Mouse (Mus musculus) heart, embryonic 11.5 days (tissue): Measurements from ENCODE around the gene Cpa1. TPM values are rescaled to one million over a fixed set of nuclear protein-coding genes. Genes with fewer than 3 reads are reported as not detected.
A peak's percentile ranks its signal among the peaks of the same experiment; 100 is the strongest.

Experiments used
- ATAC-seq: fragments of 200-750 bp; cut with Nextera tagmentation; replicated peaks from 2 replicates; pipeline ENCODE4 v1.8.0; 2017; ENCODE audit warnings: moderate library complexity; ENCODE audit not compliant: insufficient number of reproducible peaks, low FRiP score, low TSS enrichment
- H3K27ac ChIP-seq: fragments of 300-500 bp; sonication (generic); 2 replicates; pipeline ENCODE4 v1.5.1; 2014; ENCODE audit warnings: mild to moderate bottlenecking, low read depth, low read length
- H3K27me3 ChIP-seq: fragments of 300-500 bp; sonication (generic); 2 replicates; pipeline ENCODE4 v1.6.1; 2014; ENCODE audit warnings: mild to moderate bottlenecking, low read length, mixed read lengths; ENCODE audit not compliant: control insufficient read depth, insufficient read depth
- H3K36me3 ChIP-seq: fragments of 300-500 bp; sonication (generic); 2 replicates; pipeline ENCODE4 v1.6.1; 2014; ENCODE audit warnings: mild to moderate bottlenecking, low read length, moderate library complexity, mixed read lengths; ENCODE audit not compliant: control insufficient read depth, insufficient read depth
- H3K4me1 ChIP-seq: fragments of 300-500 bp; sonication (generic); 2 replicates; pipeline ENCODE4 v1.6.1; 2014; ENCODE audit warnings: low read length; ENCODE audit not compliant: control insufficient read depth, insufficient read depth
- H3K4me2 ChIP-seq: fragments of 300-500 bp; sonication (generic); 2 replicates; pipeline ENCODE4 v1.6.1; 2014; ENCODE audit warnings: mild to moderate bottlenecking, moderate library complexity
- H3K4me3 ChIP-seq: fragments of 300-500 bp; sonication (generic); 2 replicates; pipeline ENCODE4 v1.5.1; 2014; ENCODE audit warnings: low read depth, low read length
- H3K9ac ChIP-seq: fragments of 300-500 bp; sonication (generic); 2 replicates; pipeline ENCODE4 v1.6.1; 2014; ENCODE audit warnings: mild to moderate bottlenecking, low read depth, low read length, moderate library complexity
- H3K9me3 ChIP-seq: fragments of 300-500 bp; sonication (generic); replicated peaks from 2 replicates; pipeline ENCODE4 v1.6.1; 2016; ENCODE audit warnings: low read length; ENCODE audit not compliant: control insufficient read depth
- WGBS: fragments of 180-500 bp; shearing (Covaris S2); extraction: QIAGEN DNeasy Blood & Tissue Kit; methylation state at CpG from one replicate; pipeline ENCODE4 v1.1.7; 2014; ENCODE audit not compliant: insufficient replicate concordance; 5-methylcytosine and 5-hydroxymethylcytosine counted together
- polyA plus RNA-seq: library from polyadenylated mRNA; unstranded; fragments of >200 nt; fragmentation: Nextera tagmentation; extraction: Ambion mirVana; gene quantifications from 2 replicates; pipeline ENCODE4 v1.2.1, GENCODE M21; 2014

Cpa1 gene
- polyA plus RNA-seq, 1 experiment from 2014 or later = 2.5 TPM

DNA sequence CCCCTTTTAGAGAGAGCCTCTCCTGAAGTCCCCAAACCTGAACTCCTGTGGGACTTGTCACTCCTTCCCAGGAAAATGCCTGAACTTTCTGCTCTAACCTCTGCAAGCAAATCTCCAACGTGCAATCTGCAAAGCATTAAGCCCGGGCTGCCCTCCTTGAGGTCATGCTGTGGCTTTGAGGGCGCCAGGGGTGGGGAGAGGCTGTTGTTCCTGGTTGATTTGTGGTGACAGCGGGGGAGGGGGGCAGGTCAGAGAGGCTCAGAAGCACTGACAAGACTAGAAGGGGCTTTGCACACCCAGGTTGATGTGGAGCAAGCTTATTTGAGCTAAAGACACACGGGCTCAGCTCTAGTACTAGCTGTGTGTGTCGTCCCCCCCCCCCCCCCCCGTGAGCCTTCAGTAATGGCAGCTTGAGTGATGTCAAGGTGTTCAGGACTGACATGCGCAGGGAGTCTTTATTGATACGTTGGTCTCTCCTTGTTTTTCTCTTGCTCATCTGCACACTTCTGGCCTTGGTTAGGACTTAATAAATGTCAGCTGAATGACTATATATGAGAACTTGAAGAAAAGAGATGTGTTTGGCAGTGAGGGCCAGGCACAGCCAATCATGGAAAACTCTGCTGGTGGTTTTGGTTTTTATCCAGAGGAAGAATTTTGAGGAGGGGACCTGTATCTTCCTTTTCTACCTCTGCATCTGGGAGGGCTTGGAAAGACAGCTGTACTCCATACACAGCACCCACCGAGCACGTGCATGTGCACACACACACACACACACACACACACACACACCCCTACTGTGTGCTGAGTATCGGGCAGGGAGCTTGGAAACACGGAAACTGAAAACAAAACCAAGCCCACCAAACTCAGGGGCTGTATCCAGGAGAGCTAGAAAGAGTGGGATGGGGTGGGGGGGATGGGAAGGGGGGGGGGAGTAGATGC lies 21.7 kb upstream of the Cpa1 start:
- peaks cover 36% of the 10 kb centered on the region for H3K4me1 ChIP-seq
- no peaks in the 10 kb centered on the region for H3K36me3 ChIP-seq
- H3K9ac ChIP-seq = peak overlapping the region; percentile 47; the same call in 1 of the 2 replicates
- peak overlapping the region; percentile 83 for H3K27ac ChIP-seq
- peak; percentile 18; the same call in 1 of the 2 replicates for ATAC-seq
- H3K4me2 ChIP-seq = peak overlapping the region; percentile 49
- no peak overlapping the region for H3K4me3 ChIP-seq
- 13% methylated on average over 12 of the region's 13 CpGs for WGBS
- no peaks in the 10 kb centered on the region for H3K9me3 ChIP-seq
- no peaks in the 10 kb centered on the region for H3K27me3 ChIP-seq

DNA sequence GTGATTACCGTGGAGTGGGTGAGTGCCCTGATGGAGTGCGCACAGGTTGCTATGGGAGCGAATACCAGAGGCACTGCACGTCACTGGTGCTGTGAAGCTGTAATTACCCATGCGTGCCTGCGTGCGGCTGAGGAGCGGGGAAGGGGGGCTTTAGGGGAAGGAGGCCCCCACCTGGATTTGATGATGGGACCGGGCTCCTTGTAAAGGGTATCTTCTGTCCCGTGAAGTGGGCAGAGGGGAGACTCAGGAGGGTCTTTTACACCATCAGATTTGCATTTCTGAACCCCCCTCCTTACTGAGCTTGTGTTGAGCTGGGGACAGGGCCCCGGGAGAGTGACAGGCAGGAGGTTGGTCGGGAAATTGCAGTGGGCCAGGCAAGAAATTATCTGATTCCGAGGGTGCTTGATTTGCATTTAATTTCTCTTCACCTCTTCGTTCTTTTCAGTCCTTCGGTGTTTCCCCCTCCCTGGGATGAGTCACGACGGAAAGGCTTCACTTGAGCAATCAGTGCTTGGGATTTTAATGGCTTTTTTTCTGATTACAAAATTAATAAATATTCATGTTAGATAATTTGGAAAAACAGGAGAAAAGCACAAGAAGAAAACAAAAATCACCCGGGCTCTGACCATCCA lies 20.9 kb upstream of the Cpa1 start:
- Histone ChIP-seq H3K9ac (0 out of 2 replicates have a peak overlapping the region, but pooled peaks have one; percentile 47), H3K9me3 (no peaks in the 10 kb centered on the region), H3K4me2 (peak overlapping the region; percentile 49), H3K36me3 (no peaks in the 10 kb centered on the region), H3K27me3 (no peaks in the 10 kb centered on the region), H3K27ac (peak overlapping the region; percentile 83), H3K4me3 (no peak overlapping the region), H3K4me1 (peaks cover 39% of the 10 kb centered on the region)
- peak; percentile 53 for ATAC-seq
- 13% methylated on average over 18 of the region's 18 CpGs for WGBS

DNA sequence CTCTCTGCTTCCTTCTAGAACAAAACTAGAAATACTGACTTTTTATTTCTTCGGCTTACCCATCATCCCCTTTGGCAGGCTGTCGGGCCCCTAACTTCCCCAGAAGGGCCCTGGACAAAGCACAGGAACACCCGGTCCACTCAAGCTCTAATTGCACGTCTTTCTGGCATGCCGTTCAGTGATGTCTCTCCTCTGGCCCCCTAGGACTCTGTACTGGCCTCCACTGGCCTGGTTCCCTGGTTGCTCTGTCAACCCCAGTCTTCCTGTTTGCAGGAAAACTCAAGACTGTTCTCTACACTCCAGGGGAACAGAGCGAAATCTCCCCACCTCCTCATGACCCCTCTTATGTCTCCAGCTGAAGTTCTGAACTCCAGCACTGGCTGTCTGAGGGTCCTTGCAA lies 20.3 kb upstream of the Cpa1 start:
- Histone ChIP-seq H3K4me3 (no peak overlapping the region), H3K4me1 (peaks cover 39% of the 10 kb centered on the region), H3K27me3 (no peaks in the 10 kb centered on the region), H3K36me3 (no peaks in the 10 kb centered on the region), H3K4me2 (no peak overlapping the region), H3K27ac (peak overlapping the region; percentile 83), H3K9me3 (no peaks in the 10 kb centered on the region), H3K9ac (no peak overlapping the region)
- 46% methylated on average over 6 of the region's 6 CpGs for WGBS
- ATAC-seq = no peak

DNA sequence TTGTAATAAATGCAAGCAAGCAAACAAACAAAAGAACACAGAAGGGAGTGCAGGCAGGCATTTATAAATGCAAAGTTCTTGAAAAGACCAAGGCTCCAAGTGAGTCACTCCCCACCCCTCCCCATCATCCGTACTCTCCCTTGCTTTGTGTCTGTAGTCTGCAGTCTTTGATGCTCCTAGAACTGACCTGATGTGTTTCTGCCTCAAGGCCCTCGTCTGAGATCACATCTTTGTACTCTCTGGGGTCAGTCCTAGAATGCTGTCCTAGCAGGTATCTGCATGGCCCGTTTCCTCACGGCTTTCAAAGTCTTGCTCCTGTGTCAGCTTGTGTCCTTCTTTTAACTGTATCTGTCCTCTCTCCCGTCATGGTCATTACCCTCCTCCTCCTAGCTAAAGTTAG lies 19.4 kb upstream of the Cpa1 start:
- no peak overlapping the region for H3K9ac ChIP-seq
- no peaks in the 10 kb centered on the region for H3K9me3 ChIP-seq
- no peak overlapping the region for H3K4me2 ChIP-seq
- no peak overlapping the region; the same call in 1 of the 2 replicates for H3K27ac ChIP-seq
- 74% methylated on average over 5 of the region's 5 CpGs for WGBS
- no peaks in the 10 kb centered on the region for H3K36me3 ChIP-seq
- peaks cover 44% of the 10 kb centered on the region for H3K4me1 ChIP-seq
- ATAC-seq = no peak
- no peaks in the 10 kb centered on the region for H3K27me3 ChIP-seq
- no peak overlapping the region for H3K4me3 ChIP-seq

DNA sequence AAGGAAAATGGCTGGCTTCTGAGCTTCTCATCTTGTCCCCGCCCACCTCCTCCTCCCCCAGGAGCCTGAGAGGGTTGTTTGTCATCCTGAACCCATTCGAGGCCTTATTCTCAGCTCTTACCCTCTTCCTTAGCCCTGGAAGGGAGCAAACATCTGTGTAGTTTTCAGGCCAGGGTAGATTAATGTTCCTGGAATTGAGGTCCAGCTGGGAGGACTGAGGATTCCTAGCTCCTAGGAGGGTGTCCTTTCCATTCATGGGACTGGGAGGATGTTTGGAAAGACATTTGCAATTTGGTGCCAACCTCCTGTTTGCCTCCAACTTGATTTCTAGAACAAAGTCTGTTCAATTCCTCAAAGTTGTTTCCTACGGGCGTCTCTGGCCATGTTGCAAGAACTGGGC lies 18.4 kb upstream of the Cpa1 start:
- no peak for ATAC-seq
- no peaks in the 10 kb centered on the region for H3K27me3 ChIP-seq
- H3K4me2 ChIP-seq = no peak overlapping the region
- H3K4me1 ChIP-seq = peaks cover 50% of the 10 kb centered on the region
- H3K4me3 ChIP-seq = no peak overlapping the region
- WGBS = 70% methylated on average over 4 of the region's 4 CpGs
- no peak overlapping the region for H3K9ac ChIP-seq
- H3K36me3 ChIP-seq = no peaks in the 10 kb centered on the region
- H3K27ac ChIP-seq = peak overlapping the region; percentile 70
- H3K9me3 ChIP-seq = no peaks in the 10 kb centered on the region

DNA sequence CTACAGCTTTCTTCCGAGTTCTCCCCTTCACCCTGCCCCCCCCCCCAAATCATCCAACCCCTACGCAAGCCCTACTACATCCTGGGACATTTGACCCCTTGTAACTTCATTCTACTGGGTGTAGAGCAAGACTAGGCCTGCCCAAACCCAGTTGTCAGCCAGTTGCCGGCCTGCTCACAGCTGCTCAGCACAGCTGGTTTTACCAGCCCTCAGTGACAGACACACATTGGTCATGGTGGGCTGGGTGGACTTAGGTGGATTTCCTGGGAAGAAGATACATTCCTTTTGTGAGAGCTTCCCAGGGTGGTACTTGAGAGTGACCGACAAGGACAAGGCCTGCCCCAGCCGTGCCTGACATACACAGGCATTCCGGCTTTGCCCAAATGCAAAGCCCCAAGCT lies 18.0 kb upstream of the Cpa1 start:
- Histone ChIP-seq H3K9me3 (no peaks in the 10 kb centered on the region), H3K27me3 (no peaks in the 10 kb centered on the region), H3K4me1 (peaks cover 50% of the 10 kb centered on the region), H3K9ac (no peak overlapping the region), H3K4me2 (no peak overlapping the region), H3K27ac (peak overlapping the region; percentile 70), H3K4me3 (no peak overlapping the region), H3K36me3 (no peaks in the 10 kb centered on the region)
- ATAC-seq = no peak
- WGBS = 70% methylated on average over 6 of the region's 6 CpGs

DNA sequence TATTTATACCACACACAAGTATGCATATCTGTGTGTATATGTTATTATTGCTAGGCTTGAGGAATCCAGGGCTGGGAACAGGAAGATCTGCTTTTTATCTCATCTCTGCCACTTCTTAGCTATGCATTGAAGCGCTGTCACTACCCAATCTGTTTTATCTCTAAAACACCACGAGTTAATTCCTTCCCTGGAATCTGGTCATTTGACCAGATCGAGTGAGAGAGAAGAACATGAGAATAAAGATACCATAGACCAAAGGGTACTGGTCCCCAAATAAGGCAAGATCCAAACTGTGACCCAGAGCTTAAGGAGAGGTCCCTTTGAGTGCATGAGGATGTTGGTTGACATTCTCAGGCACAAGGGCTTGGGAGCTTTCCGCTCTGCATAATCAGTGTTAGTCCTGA lies 17.0 kb upstream of the Cpa1 start:
- Histone ChIP-seq H3K9me3 (no peaks in the 10 kb centered on the region), H3K9ac (no peak overlapping the region), H3K4me1 (peaks cover 41% of the 10 kb centered on the region), H3K27me3 (no peaks in the 10 kb centered on the region), H3K27ac (peak overlapping the region; percentile 70), H3K4me3 (no peak overlapping the region), H3K4me2 (no peak overlapping the region), H3K36me3 (no peaks in the 10 kb centered on the region)
- ATAC-seq = peak; percentile 68
- WGBS = 13% methylated on average over 4 of the region's 4 CpGs

DNA sequence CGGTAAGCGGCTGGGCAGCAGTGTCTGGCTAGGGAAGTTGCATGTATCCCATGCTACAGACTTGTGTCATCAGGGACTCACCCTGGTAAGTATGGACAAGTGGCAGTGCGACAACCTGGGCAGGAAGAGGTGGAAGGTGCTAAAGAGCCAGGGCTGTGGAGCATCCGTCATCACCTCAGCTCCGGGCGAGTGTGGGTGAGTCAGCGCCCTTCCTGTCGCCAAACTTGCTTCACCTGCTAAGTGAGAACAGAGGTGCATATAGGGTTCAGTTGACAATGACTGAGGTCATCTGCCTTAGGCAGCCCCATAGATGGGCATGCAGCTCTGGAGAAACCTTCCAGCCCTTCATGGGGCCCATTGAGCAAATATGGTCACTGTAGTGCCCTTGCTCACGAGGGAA lies 14.3 kb upstream of the Cpa1 start:
- H3K27me3 ChIP-seq = no peaks in the 10 kb centered on the region
- peak overlapping the region; percentile 78 for H3K27ac ChIP-seq
- H3K4me1 ChIP-seq = peaks cover 22% of the 10 kb centered on the region; the same call in 1 of the 2 replicates
- H3K4me2 ChIP-seq = no peak overlapping the region
- H3K9me3 ChIP-seq = no peaks in the 10 kb centered on the region
- no peaks in the 10 kb centered on the region for H3K36me3 ChIP-seq
- no peak overlapping the region for H3K4me3 ChIP-seq
- peak; percentile 69 for ATAC-seq
- 49% methylated on average over 9 of the region's 9 CpGs for WGBS
- no peak overlapping the region for H3K9ac ChIP-seq
